Mouse (Mus musculus) testis, adult 10 weeks (tissue): ENCODE results near the gene Wfdc9. TPM values are rescaled to one million over a fixed set of nuclear protein-coding genes. Genes with fewer than 3 reads are reported as not detected.

ENCODE experiments used
- polyA plus RNA-seq: library from polyadenylated mRNA; stranded (reverse); fragments of 350-450 nt; fragmentation: Illumina TruSeq; extraction: RNeasy Lipid Tissue Mini Kit (QIAGEN cat#74804); gene quantifications from one replicate; pipeline ENCODE4 v1.2.3, GENCODE M21; 2014; ENCODE audit warnings: low read depth, low replicate concordance

Wfdc9 gene
- polyA plus RNA-seq: not detected

DNA sequence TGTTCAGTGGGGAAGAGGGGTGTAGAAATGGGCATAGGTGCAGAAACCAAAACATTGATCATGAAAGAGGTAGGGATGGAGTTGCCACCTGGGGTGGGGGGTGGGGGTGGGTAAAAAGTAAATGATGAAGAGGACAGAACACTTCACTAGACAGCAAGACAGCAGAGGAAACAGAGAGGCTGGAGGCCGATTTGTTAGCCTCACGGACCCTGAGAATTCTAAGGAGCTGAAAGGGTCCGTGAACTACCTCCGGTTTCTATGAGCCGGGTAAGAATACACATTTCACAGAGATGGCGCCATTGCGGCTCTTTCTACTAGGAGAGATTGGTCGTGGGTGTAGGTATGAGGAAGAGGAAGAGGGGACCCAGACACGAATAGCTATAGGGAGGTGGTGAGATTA lies at the start of gene Wfdc9:
Gene Wfdc9 (minus strand): TSS at position 101 of the 400 bp plus-strand sequence.

GRCm38 (mm10) chr2:164698201-164698600 lies 41.8 kb upstream of the Wfdc9 start, which contains the start of gene Spint4:
TSS of gene Spint4 (plus strand) at chr2:164698501.

DNA sequence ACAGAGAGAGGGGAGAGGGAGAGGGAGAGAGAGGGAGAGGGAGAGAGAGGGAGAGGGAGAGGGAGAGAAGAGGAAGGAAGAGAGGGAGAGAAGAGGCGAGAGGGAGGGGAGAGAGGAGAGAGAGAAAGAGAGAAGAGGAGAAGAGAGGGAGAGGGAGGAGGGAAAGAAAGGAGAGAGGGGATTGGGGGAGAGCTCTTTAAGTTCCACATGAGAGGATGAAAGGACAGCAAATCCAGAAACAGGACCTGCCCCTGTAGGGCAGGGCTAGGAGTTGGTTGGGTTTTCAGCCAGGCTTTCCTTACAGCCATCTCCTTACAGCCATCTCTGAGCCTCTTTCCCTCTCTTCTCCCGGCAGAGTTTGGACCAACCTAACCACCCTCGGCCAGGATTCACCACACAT lies 28.4 kb upstream of the Wfdc9 start, which contains the start of gene Wfdc13:
Gene Wfdc13 (plus strand): TSS at position 301 of the 400 bp plus-strand sequence.

GRCm38 (mm10) chr2:164673987-164674386 lies 17.6 kb upstream of the Wfdc9 start, which contains the start of gene Wfdc11:
TSS of gene Wfdc11 (minus strand) at chr2:164674087.

DNA sequence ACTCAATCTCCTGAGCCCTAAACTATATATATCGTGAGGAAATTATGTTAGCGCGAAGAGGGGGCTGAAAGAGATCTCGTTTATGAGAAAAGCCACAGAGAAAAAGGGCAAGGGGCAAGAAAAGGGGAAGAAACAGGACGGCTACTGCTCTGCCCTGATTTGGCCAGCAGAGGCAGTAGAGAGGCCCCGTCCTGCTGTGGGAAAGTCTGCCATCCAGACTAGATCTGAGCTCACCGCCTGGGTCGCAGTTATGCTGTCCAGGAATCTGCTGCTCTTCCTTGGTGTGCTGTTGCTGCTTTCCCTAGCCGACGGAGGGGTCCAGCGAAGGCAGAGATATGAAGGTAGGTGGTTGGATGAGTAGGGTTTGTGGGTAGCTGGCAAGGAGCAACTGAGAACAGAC lies 525 bp downstream of the Wfdc9 start, which contains the start of gene Wfdc10:
Gene Wfdc10 (plus strand): TSS at position 189 of the 400 bp plus-strand sequence.

GRCm38 (mm10) chr2:164638696-164639095 lies 17.7 kb downstream of the Wfdc9 start, which contains the start of gene Wfdc16:
TSS of gene Wfdc16 (minus strand) at chr2:164638796.

GRCm38 (mm10) chr2:164613471-164613870 lies 42.9 kb downstream of the Wfdc9 start, which contains the start of the genes Wfdc6b and Wfdc8:
TSS of gene Wfdc6b (plus strand) at chr2:164613522.
TSS of gene Wfdc8 (minus strand) at chr2:164613626.

Other genes starting within 250 kb of the Wfdc9 start
- gene Sdc4, start 212.7 kb downstream of the Wfdc9 start, polyA plus RNA-seq: 23.5 TPM
- gene Sys1, start 199.6 kb downstream of the Wfdc9 start, polyA plus RNA-seq: 6.3 TPM
- gene Gm20458, start 195.6 kb downstream of the Wfdc9 start, polyA plus RNA-seq: not detected
- gene Trp53tg5, start 182.9 kb downstream of the Wfdc9 start, polyA plus RNA-seq: 308 TPM
- gene Dbndd2, start 170.5 kb downstream of the Wfdc9 start, polyA plus RNA-seq: 0.98 TPM
- gene Pigt, start 159.1 kb downstream of the Wfdc9 start, polyA plus RNA-seq: 8.8 TPM
- not detected for gene Wfdc2, start 94.2 kb downstream of the Wfdc9 start, polyA plus RNA-seq
- not detected for gene Spint3, start 83.1 kb downstream of the Wfdc9 start, polyA plus RNA-seq
- 17.8 TPM for gene Wfdc6a, start 71.1 kb downstream of the Wfdc9 start, polyA plus RNA-seq
- gene Eppin, start 63.0 kb downstream of the Wfdc9 start, polyA plus RNA-seq: 83.7 TPM
- gene Wfdc6b, start 43.1 kb downstream of the Wfdc9 start, polyA plus RNA-seq: 2.2 TPM
- 1.6 TPM for gene Wfdc8, start 43.0 kb downstream of the Wfdc9 start, polyA plus RNA-seq
- 2.0 TPM for gene Wfdc16, start 17.8 kb downstream of the Wfdc9 start, polyA plus RNA-seq
- 15.1 TPM for gene Wfdc10, start 537 bp downstream of the Wfdc9 start, polyA plus RNA-seq
- gene Wfdc11, start 17.5 kb upstream of the Wfdc9 start, polyA plus RNA-seq: not detected
- gene Wfdc13, start 28.5 kb upstream of the Wfdc9 start, polyA plus RNA-seq: 2.2 TPM
- gene Spint4, start 41.9 kb upstream of the Wfdc9 start, polyA plus RNA-seq: not detected
- 8.1 TPM for gene Spint5, start 58.7 kb upstream of the Wfdc9 start, polyA plus RNA-seq
- 11.3 TPM for gene Wfdc3, start 89.3 kb upstream of the Wfdc9 start, polyA plus RNA-seq
- gene Dnttip1, start 89.4 kb upstream of the Wfdc9 start, polyA plus RNA-seq: 5.0 TPM
- gene Ube2c, start 113.3 kb upstream of the Wfdc9 start, polyA plus RNA-seq: 11.9 TPM
- gene Tnnc2, start 123.4 kb upstream of the Wfdc9 start, polyA plus RNA-seq: not detected
- gene Snx21, start 129.2 kb upstream of the Wfdc9 start, polyA plus RNA-seq: 1.4 TPM
- 1.3 TPM for gene Acot8, start 148.3 kb upstream of the Wfdc9 start, polyA plus RNA-seq
- 14.7 TPM for gene Zswim3, start 148.5 kb upstream of the Wfdc9 start, polyA plus RNA-seq
- 6.0 TPM for gene Zswim1, start 166.1 kb upstream of the Wfdc9 start, polyA plus RNA-seq
- gene Spata25, start 172.0 kb upstream of the Wfdc9 start, polyA plus RNA-seq: 15.7 TPM
- 5.4 TPM for gene Ctsa, start 176.3 kb upstream of the Wfdc9 start, polyA plus RNA-seq
- not detected for gene Neurl2, start 176.9 kb upstream of the Wfdc9 start, polyA plus RNA-seq
- gene Pltp, start 201.1 kb upstream of the Wfdc9 start, polyA plus RNA-seq: 1.1 TPM
- gene Pcif1, start 222.7 kb upstream of the Wfdc9 start, polyA plus RNA-seq: 2.8 TPM